Mouse (Mus musculus): ENCODE measurements around the gene Ghr. TPM values are rescaled to one million over a fixed set of nuclear protein-coding genes. Genes with fewer than 3 reads are reported as not detected.

The Ghr gene
- polyA plus RNA-seq, 1 experiment from 2014 or later, result 57.9 TPM

DNA sequence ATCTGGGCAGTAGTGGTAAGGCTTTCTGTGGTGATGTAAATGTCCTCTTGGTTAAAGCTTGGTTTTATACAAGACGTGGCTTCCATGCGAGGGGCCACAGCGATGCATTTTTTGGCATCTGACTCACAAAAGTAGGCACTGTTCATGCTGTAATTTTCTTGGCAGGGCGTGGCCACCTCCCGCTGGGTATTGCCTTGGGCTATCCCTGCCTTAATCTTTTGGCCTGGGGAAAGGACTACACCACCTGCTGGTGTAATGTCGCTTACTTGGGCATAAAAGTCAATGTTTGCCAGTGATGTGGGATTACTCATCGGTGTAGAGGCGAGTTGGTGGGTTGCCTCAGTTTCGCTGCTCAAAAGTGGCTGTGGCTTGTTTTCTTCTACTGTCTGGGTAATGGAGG lies 263.4 kb downstream of the Ghr start:
- Histone ChIP-seq H3K4me3 (ENCODE audit: low read length) (no peak overlapping the region), H3K27me3 (ENCODE audit: control insufficient read depth, insufficient read depth, low read length) (no peaks in the 10 kb centered on the region), H3K27ac (ENCODE audit: low read length) (no peak overlapping the region), H3K4me2 (ENCODE audit: low read depth, low read length) (no peak overlapping the region), H3K36me3 (ENCODE audit: control insufficient read depth, insufficient read depth) (peaks cover 11% of the 10 kb centered on the region), H3K9me3 (replicated peaks; ENCODE audit: control insufficient read depth, low read length) (no peaks in the 10 kb centered on the region), H3K4me1 (ENCODE audit: control insufficient read depth, insufficient read depth, low read length) (no peaks in the 10 kb centered on the region), H3K9ac (ENCODE audit: low read length) (no peak overlapping the region)
- 87% methylated on average over 9 of the region's 9 CpGs for WGBS
- no peak for ATAC-seq (replicated peaks; ENCODE audit: extremely low read depth, insufficient read depth, low FRiP score)

DNA sequence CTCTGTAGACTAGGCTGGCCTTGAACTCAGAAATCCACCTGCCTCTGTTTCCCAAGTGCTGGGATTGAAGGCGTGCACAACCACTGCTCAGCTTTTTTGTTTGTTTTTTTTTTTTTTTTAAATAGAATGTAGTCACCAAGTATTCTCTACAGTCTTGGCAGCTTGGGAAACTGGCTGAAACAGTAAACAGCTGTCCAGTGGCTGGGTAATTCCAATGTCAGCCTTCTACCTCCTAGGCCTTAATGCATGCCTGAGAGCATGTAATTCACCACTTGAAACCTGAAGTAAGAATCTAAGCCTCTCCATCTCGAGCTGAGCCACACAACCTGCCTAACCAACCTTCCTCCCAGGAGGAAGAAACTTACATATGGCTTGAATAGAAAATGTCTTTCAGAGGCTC lies 266.7 kb downstream of the Ghr start:
- Histone ChIP-seq H3K27me3 (ENCODE audit: control insufficient read depth, insufficient read depth, low read length) (no peaks in the 10 kb centered on the region), H3K27ac (ENCODE audit: low read length) (no peak overlapping the region), H3K4me3 (ENCODE audit: low read length) (no peak overlapping the region), H3K9ac (ENCODE audit: low read length) (no peak overlapping the region), H3K4me2 (ENCODE audit: low read depth, low read length) (no peak overlapping the region), H3K4me1 (ENCODE audit: control insufficient read depth, insufficient read depth, low read length) (peaks cover 6% of the 10 kb centered on the region), H3K36me3 (ENCODE audit: control insufficient read depth, insufficient read depth) (peaks cover 11% of the 10 kb centered on the region), H3K9me3 (replicated peaks; ENCODE audit: control insufficient read depth, low read length) (no peaks in the 10 kb centered on the region)
- no peak for ATAC-seq (replicated peaks; ENCODE audit: extremely low read depth, insufficient read depth, low FRiP score)
- WGBS, result 71% methylated on average over 2 of the region's 2 CpGs

DNA sequence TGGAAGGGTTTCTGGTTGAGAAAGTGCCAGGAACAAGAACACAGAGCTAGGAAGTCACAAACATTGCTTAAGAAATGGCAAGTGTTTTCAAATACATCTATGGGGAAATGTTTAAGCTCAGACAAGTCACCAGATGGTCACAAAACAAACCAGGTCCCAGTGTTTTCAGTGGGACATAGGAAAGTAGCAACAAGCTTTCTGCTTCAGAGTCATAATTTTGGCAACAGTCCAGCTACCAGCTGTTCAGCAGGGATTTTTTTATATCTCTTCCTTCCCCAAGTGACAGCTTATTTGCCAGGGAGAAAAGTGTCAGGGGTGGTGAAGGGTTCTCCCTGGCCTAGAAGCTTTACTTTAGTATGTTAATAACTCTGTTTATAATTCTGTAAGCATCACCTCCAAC lies 270.4 kb downstream of the Ghr start:
- H3K27me3 ChIP-seq (ENCODE audit: control insufficient read depth, insufficient read depth, low read length), result no peaks in the 10 kb centered on the region
- no peaks in the 10 kb centered on the region for H3K9me3 ChIP-seq (replicated peaks; ENCODE audit: control insufficient read depth, low read length)
- H3K4me1 ChIP-seq (ENCODE audit: control insufficient read depth, insufficient read depth, low read length), result peaks cover 6% of the 10 kb centered on the region
- no peak for ATAC-seq (replicated peaks; ENCODE audit: extremely low read depth, insufficient read depth, low FRiP score)
- no peak overlapping the region for H3K9ac ChIP-seq (ENCODE audit: low read length)
- H3K36me3 ChIP-seq (ENCODE audit: control insufficient read depth, insufficient read depth), result no peaks in the 10 kb centered on the region
- H3K27ac ChIP-seq (ENCODE audit: low read length), result peak overlapping the region; percentile 46; the same call in 1 of the 2 replicates
- no peak overlapping the region for H3K4me3 ChIP-seq (ENCODE audit: low read length)
- no peak overlapping the region for H3K4me2 ChIP-seq (ENCODE audit: low read depth, low read length)

DNA sequence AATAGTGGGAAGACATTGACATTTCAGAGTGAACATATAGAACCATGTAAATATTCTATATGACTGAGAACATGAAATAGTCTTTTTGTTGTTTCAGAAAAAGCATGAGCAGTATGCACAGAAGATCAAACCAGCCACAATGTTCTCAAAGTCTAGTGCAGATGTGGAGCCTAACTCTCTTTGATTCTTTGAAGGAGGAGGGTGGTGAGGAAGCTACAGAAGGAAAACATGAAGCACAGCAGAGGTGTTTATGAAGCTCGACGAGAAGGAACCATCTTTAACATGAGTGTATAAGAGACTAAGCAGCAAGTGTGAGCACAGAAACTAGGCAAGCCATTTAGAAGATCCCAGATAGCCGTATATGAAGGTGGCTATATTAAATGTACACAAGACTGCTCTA lies 273.4 kb downstream of the Ghr start:
- 79% methylated on average over 3 of the region's 3 CpGs for WGBS

DNA sequence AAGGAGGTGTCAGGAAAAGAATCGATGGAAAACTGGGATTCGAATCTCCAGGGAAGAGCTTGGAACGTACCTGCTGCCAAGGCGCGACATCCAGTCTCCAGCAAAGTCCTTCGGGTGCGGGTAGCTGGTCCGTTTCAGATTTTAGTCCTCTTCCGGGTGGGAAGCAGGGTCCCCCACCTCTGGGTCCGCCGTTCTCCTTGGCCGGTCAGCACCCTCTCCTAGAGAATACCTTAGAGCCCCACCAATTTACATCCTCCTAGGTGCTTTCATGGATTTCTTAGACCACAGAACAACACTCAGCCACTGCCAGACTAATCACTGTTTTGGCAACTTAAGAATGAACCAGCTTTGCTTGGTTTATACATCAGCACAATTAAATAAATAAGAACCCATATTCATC lies 279.9 kb downstream of the Ghr start, which contains the start of gene Ccdc152:
Gene Ccdc152, minus strand, starts transcription at position 101 of the 400 bp plus-strand sequence.
- no peak within 1 kb of the TSS for H3K4me2 ChIP-seq (ENCODE audit: low read depth, low read length)
- H3K9me3 ChIP-seq (replicated peaks; ENCODE audit: control insufficient read depth, low read length), result no peaks in the 10 kb centered on the region
- no peaks in the 10 kb centered on the region for H3K4me1 ChIP-seq (ENCODE audit: control insufficient read depth, insufficient read depth, low read length)
- H3K27me3 ChIP-seq (ENCODE audit: control insufficient read depth, insufficient read depth, low read length), result no peaks in the 10 kb centered on the region
- WGBS, result 89% methylated on average over 12 of the region's 12 CpGs
- H3K27ac ChIP-seq (ENCODE audit: low read length), result no peak within 1 kb of the TSS
- H3K9ac ChIP-seq (ENCODE audit: low read length), result no peak within 1 kb of the TSS
- no peak within 1 kb of the TSS for H3K4me3 ChIP-seq (ENCODE audit: low read length)
- ATAC-seq (replicated peaks; ENCODE audit: extremely low read depth, insufficient read depth, low FRiP score), result no peak
- H3K36me3 ChIP-seq (ENCODE audit: control insufficient read depth, insufficient read depth), result no peaks in the 10 kb centered on the region

More for the DNA sequence above, 273.4 kb downstream of the Ghr start:
- Histone ChIP-seq H3K27ac (ENCODE audit: low read length) (no peak overlapping the region), H3K9ac (ENCODE audit: low read length) (no peak overlapping the region), H3K36me3 (ENCODE audit: control insufficient read depth, insufficient read depth) (no peaks in the 10 kb centered on the region), H3K4me2 (ENCODE audit: low read depth, low read length) (no peak overlapping the region), H3K4me3 (ENCODE audit: low read length) (no peak overlapping the region), H3K4me1 (ENCODE audit: control insufficient read depth, insufficient read depth, low read length) (peaks cover 6% of the 10 kb centered on the region), H3K9me3 (replicated peaks; ENCODE audit: control insufficient read depth, low read length) (no peaks in the 10 kb centered on the region), H3K27me3 (ENCODE audit: control insufficient read depth, insufficient read depth, low read length) (no peaks in the 10 kb centered on the region)
- no peak for ATAC-seq (replicated peaks; ENCODE audit: extremely low read depth, insufficient read depth, low FRiP score)

DNA sequence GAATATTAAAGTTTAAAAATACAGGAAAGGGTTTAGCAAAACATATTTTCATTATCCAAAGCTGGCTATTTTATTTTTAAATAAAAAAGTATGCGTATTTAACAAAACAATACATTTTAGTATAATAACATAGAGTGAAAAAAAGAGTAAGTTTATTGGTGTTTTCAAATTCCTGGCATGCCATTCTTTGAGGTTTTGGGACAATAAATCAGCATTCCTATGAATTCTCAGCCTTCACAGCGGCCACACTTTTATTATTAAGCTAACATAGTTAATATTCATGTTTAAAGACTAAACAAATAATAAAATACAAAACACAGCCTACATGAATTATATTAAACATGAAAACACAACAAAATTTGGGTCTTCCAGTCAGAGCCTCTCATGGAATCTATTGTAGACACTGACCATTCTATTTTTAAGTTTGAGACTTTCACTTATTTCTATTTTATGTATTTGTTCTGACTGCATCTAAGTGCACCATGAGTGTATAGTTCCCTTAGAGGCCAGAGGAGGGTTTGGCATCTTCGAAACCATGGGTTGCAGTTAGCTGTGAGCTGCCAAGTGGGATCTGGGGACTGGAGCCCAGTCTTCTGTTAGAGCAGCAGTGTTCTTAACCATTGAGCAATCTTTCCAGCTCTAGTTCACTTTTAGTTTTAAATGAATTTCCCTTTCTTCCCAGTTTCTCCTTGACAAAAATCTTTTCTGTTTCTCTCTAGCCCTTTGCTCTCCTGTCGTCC lies 282.8 kb downstream of the Ghr start:
- Histone ChIP-seq H3K9ac (ENCODE audit: low read length) (no peak overlapping the region), H3K4me3 (ENCODE audit: low read length) (no peak overlapping the region), H3K27me3 (ENCODE audit: control insufficient read depth, insufficient read depth, low read length) (no peaks in the 10 kb centered on the region), H3K36me3 (ENCODE audit: control insufficient read depth, insufficient read depth) (no peaks in the 10 kb centered on the region), H3K27ac (ENCODE audit: low read length) (no peak overlapping the region), H3K4me1 (ENCODE audit: control insufficient read depth, insufficient read depth, low read length) (no peaks in the 10 kb centered on the region), H3K9me3 (replicated peaks; ENCODE audit: control insufficient read depth, low read length) (no peaks in the 10 kb centered on the region), H3K4me2 (ENCODE audit: low read depth, low read length) (no peak overlapping the region)
- no peak for ATAC-seq (replicated peaks; ENCODE audit: extremely low read depth, insufficient read depth, low FRiP score)
- whole genome bisulfite sequencing, result 75% methylated on average over 4 of the region's 4 CpGs

DNA sequence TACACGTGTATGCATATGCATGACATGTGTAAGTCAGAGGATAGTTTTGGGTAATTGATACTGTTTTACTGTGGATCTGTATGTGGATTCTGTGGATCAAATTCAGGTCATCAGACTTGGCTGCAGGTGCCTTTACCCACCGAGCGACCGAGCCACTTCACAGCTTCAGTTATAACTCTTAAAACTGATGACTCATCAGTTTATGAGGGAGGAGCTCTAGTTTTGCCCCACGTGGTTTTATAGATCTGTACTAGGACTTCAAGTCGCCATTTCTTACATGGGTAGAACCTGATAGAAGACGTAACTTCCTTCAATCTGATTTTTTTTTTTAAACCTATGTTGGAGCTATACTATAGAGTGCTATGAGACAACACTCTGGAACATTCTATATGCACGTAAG lies 285.7 kb downstream of the Ghr start:
- ATAC-seq (replicated peaks; ENCODE audit: extremely low read depth, insufficient read depth, low FRiP score), result no peak
- Histone ChIP-seq H3K4me3 (ENCODE audit: low read length) (no peak overlapping the region), H3K36me3 (ENCODE audit: control insufficient read depth, insufficient read depth) (no peaks in the 10 kb centered on the region), H3K27me3 (ENCODE audit: control insufficient read depth, insufficient read depth, low read length) (no peaks in the 10 kb centered on the region), H3K4me2 (ENCODE audit: low read depth, low read length) (no peak overlapping the region), H3K4me1 (ENCODE audit: control insufficient read depth, insufficient read depth, low read length) (no peaks in the 10 kb centered on the region), H3K27ac (ENCODE audit: low read length) (no peak overlapping the region), H3K9ac (ENCODE audit: low read length) (no peak overlapping the region), H3K9me3 (replicated peaks; ENCODE audit: control insufficient read depth, low read length) (no peaks in the 10 kb centered on the region)
- 68% methylated on average over 8 of the region's 8 CpGs for WGBS

DNA sequence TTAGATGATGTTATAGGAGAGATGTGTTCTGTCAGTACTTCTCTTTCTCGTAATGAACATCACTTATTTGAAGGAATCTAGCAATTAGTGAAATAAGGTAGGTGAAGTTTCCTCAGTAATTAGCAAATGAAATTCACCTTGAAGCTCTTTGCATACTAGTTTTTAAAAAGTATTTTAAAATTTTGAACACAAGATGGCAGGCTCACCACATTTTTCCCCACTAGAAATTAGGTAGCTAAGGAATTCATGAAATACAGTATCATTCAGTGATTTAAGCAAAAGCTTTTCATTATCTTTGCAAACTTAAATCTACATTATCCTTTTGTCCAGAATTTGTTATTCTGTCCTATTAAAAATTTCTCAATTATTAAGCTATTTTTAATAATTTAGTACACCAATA lies 287.3 kb downstream of the Ghr start:
- no peak overlapping the region for H3K27ac ChIP-seq (ENCODE audit: low read length)
- H3K4me1 ChIP-seq (ENCODE audit: control insufficient read depth, insufficient read depth, low read length), result no peaks in the 10 kb centered on the region
- 76% methylated on average over 1 of the region's 1 CpGs for WGBS
- H3K9me3 ChIP-seq (replicated peaks; ENCODE audit: control insufficient read depth, low read length), result no peaks in the 10 kb centered on the region
- no peak overlapping the region for H3K9ac ChIP-seq (ENCODE audit: low read length)
- no peaks in the 10 kb centered on the region for H3K27me3 ChIP-seq (ENCODE audit: control insufficient read depth, insufficient read depth, low read length)
- H3K4me3 ChIP-seq (ENCODE audit: low read length), result no peak overlapping the region
- ATAC-seq (replicated peaks; ENCODE audit: extremely low read depth, insufficient read depth, low FRiP score), result no peak
- no peak overlapping the region for H3K4me2 ChIP-seq (ENCODE audit: low read depth, low read length)
- 0 out of 2 replicates have a peak, but pooled peaks cover 2% of the 10 kb centered on the region for H3K36me3 ChIP-seq (ENCODE audit: control insufficient read depth, insufficient read depth)

DNA sequence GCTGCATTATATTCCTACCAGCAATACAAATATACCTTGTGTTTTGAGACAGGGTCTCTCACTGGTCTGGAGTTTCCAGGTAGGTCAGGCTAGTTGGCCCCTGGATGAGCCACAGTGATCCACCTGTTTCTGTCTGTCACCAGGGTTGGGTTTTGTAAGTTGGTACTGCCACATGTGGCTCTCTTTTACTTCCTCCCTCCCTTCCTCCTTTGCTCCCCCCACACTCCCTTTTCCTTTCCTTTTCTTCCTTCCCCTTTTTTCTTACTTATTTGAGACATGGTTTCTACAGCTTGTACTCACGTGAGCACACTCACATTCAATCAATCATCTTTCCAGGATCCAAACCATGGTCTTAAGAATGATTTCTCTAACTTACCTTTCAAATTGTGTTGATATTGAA lies 289.8 kb downstream of the Ghr start:
- Histone ChIP-seq H3K27me3 (ENCODE audit: control insufficient read depth, insufficient read depth, low read length) (no peaks in the 10 kb centered on the region), H3K4me1 (ENCODE audit: control insufficient read depth, insufficient read depth, low read length) (no peaks in the 10 kb centered on the region), H3K9me3 (replicated peaks; ENCODE audit: control insufficient read depth, low read length) (no peaks in the 10 kb centered on the region), H3K27ac (ENCODE audit: low read length) (no peak overlapping the region), H3K9ac (ENCODE audit: low read length) (no peak overlapping the region), H3K4me3 (ENCODE audit: low read length) (no peak overlapping the region), H3K36me3 (ENCODE audit: control insufficient read depth, insufficient read depth) (0 out of 2 replicates have a peak, but pooled peaks cover 2% of the 10 kb centered on the region), H3K4me2 (ENCODE audit: low read depth, low read length) (no peak overlapping the region)
- ATAC-seq (replicated peaks; ENCODE audit: extremely low read depth, insufficient read depth, low FRiP score), result no peak
- WGBS, result 32% methylated on average over 1 of the region's 1 CpGs

Measured in heart, embryonic 16.5 days (tissue).